Mouse (Mus musculus) stomach, postnatal 0 days (tissue): ENCODE data around the gene Fam163a.

Experiments used
- CTCF ChIP-seq: IDR thresholded peaks from 2 replicates; pipeline ENCODE4 v1.5.1; 2016; ENCODE audit warnings: antibody characterized with exemption, low read depth, mild to moderate bottlenecking, moderate library complexity
- EP300 ChIP-seq: optimal IDR thresholded peaks from 2 replicates; pipeline ENCODE3; 2016; ENCODE audit warnings: antibody characterized with exemption

- TF ChIP-seq CTCF (no peak), EP300 (no peak)
These were observed 13.1 kb upstream of the Fam163a start for GRCm38 (mm10) chr1:156217941-156218340.
